17 mouse cellular contexts compared by ENCODE assay signal in the genomic region with DNA sequence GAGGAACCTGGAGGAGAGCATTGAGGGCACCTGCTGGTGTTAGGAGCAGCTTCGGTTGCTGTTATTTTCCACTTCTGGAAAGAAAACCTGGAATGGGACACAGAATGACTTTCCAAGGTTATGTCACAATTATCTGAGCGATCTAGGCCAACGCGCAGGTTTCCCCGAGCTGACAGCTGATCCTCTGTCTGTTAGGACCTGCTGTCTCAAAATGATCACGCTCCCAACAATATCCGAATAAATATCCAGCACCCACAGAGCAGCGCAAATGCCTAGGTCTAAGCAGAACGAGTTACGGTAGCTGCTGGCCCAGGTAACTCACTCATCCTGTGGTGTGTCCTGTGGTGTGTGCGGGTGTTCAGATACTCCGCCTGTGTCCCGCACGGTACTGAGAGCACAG.
"Had no signal": no experiment of that assay in that cellular context is flagged by ENCODE, and none has a peak within 500 bp of the region (broad histone marks: within the 10 kb centered on the region; RNA-seq: fewer than 3 reads in every experiment).

No protein-coding gene starts in this region.

- ATAC-seq: midbrain, embryonic 13.5 days; midbrain, embryonic 16.5 days had no signal

- H3K4me3 ChIP-seq: left cerebral cortex, adult 2 months; liver, embryonic 13.5 days; midbrain, embryonic 13.5 days; myocyte; neural tube, embryonic 13.5 days; stomach, embryonic 15.5 days had no signal

- H3K27ac ChIP-seq: kidney, postnatal 0 days; left cerebral cortex, adult 2 months; liver, embryonic 13.5 days; midbrain, embryonic 13.5 days; neural tube, embryonic 13.5 days; stomach, embryonic 15.5 days had no signal

- DNase-seq: kidney, adult 2 months; kidney, postnatal 25 days; layer of hippocampus, postnatal 36 days; liver, embryonic 13.5 days; lung, adult 2 months; lung, postnatal 14 days; retina, postnatal 1 day; right cerebral cortex, postnatal 25 days; spleen, adult 18-20 months; thymus, postnatal 25 days had no signal
